Mouse (Mus musculus) hindbrain, embryonic 15.5 days (tissue): ENCODE data around the gene Igf1r. TPM values are rescaled to one million over a fixed set of nuclear protein-coding genes. Genes with fewer than 3 reads are reported as not detected.
A peak's percentile ranks its signal among the peaks of the same experiment; 100 is the strongest.

Experiments
- ATAC-seq: fragments of 200-750 bp; cut with Nextera tagmentation; 2 replicates; pipeline ENCODE4 v1.8.0; 2017; ENCODE audit warnings: low read depth, moderate number of reproducible peaks, moderate TSS enrichment; ENCODE audit not compliant: low FRiP score
- H3K27ac ChIP-seq: fragments of 300-500 bp; sonication (generic); replicated peaks from 2 replicates; pipeline ENCODE4 v1.5.1; 2015; ENCODE audit warnings: mild to moderate bottlenecking, inconsistent platforms
- H3K27me3 ChIP-seq: fragments of 300-500 bp; sonication (generic); 2 replicates; pipeline ENCODE4 v1.6.1; 2015; ENCODE audit warnings: control low read depth, inconsistent platforms
- H3K36me3 ChIP-seq: fragments of 300-500 bp; sonication (generic); 2 replicates; pipeline ENCODE4 v1.6.1; 2015; ENCODE audit warnings: control low read depth, inconsistent platforms
- H3K4me1 ChIP-seq: fragments of 300-500 bp; sonication (generic); replicated peaks from 2 replicates; pipeline ENCODE4 v1.6.1; 2015; ENCODE audit warnings: control low read depth, inconsistent platforms
- H3K4me2 ChIP-seq: fragments of 300-500 bp; sonication (generic); 2 replicates; pipeline ENCODE4 v1.6.1; 2015; ENCODE audit warnings: moderate library complexity, mild to moderate bottlenecking, inconsistent platforms
- H3K4me3 ChIP-seq: fragments of 300-500 bp; sonication (generic); 2 replicates; pipeline ENCODE4 v1.5.1; 2015; ENCODE audit warnings: mild to moderate bottlenecking, inconsistent platforms
- H3K9ac ChIP-seq: fragments of 300-500 bp; sonication (generic); 2 replicates; pipeline ENCODE4 v1.6.1; 2015; ENCODE audit warnings: inconsistent platforms
- H3K9me3 ChIP-seq: fragments of 300-500 bp; sonication (generic); 2 replicates; pipeline ENCODE4 v1.6.1; 2016; ENCODE audit warnings: control low read depth, inconsistent platforms
- WGBS: fragments of 180-500 bp; shearing (Covaris S2); methylation state at CpG from one replicate; pipeline ENCODE4 v1.1.7; 2015; 5-methylcytosine and 5-hydroxymethylcytosine counted together
- polyA plus RNA-seq: library from polyadenylated mRNA; unstranded; fragments of >200 nt; fragmentation: Nextera tagmentation; extraction: Ambion mirVana; gene quantifications from 2 replicates; pipeline ENCODE4 v1.2.1, GENCODE M21; 2015

The Igf1r gene
- 19.2 and 22.8 TPM in 2 replicates for polyA plus RNA-seq

DNA sequence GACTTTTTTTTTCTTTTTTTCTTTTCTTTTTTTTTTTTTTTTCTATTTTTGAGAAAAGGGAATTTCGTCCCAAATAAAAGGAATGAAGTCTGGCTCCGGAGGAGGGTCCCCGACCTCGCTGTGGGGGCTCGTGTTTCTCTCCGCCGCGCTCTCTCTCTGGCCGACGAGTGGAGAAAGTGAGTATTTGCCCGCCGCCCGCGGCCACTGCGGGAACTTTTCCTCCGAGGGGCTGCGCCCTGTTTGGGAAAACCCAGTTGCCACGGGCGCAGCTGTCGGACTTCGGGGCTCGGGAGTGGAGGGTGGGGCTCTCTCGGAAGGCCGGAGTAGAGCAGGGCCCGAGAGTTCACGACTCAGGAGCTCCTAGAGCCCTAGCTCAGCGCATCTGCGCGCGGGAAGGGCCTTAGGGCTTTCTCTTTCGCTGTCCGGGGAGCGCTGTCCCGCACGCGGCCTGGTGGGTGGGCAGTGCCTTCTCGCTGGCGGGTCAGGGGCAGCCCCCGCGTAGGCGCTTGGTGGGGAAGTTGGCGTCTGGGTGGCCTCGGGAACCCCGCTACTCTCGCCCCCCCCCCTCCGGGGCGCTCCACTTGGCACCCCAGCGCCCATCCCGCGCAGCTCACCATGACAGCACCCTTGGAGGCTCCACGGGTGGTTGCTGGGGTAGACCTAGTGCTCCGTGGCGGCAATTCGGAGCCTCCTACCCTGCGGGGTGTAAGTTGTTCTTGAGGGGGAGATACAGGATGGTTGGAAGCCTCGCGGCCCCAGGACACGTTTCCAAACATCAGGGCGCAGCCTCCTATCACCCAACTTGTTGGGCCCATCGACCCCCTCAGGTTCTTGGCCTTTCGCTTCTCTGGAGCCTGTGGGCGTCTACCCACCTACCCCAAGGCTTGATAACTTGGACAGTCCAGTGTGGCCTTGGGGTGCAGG, at the start of gene Igf1r:
Gene Igf1r (plus strand): TSS at position 51 of the 924 bp plus-strand sequence.
- Histone ChIP-seq H3K4me2 (peak within 1 kb of the TSS; percentile 84), H3K27ac (peak within 1 kb of the TSS; percentile 100), H3K36me3 (no peaks in the 10 kb centered on the region), H3K9ac (peak within 1 kb of the TSS; percentile 96), H3K9me3 (no peaks in the 10 kb centered on the region), H3K4me3 (peak within 1 kb of the TSS; percentile 78), H3K27me3 (no peaks in the 10 kb centered on the region), H3K4me1 (peaks cover 46% of the 10 kb centered on the region)
- ATAC-seq: no peak
- under 1% methylated on average over 62 of the region's 62 CpGs for WGBS

DNA sequence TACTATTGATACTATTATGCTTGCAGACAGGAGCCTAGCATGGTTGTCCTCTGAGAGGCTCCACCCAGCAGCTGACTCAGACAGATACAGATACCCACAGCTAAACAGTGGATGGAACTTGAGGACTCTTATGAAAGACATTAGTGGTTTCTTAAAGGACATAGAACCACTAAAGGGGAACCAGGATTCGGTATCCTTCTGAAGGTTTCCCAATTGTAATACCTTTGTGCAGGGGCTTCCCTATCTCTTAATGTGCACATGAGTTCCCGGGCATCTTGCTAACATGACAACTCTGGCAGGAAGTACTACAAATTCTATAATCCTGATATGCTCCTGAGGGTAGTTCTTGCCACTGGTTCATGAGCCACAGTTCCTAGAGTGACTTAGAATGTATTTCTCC, 46.3 kb upstream of the Igf1r start:
- Histone ChIP-seq H3K4me2 (no peak overlapping the region), H3K9me3 (no peaks in the 10 kb centered on the region), H3K27me3 (no peaks in the 10 kb centered on the region), H3K9ac (no peak overlapping the region), H3K4me3 (no peak overlapping the region), H3K27ac (no peak overlapping the region), H3K4me1 (0 out of 2 replicates have a peak, but pooled peaks cover 3% of the 10 kb centered on the region), H3K36me3 (no peaks in the 10 kb centered on the region)
- 85% methylated on average over 2 of the region's 2 CpGs for WGBS
- ATAC-seq: no peak

- H3K36me3 ChIP-seq: no peaks in the 10 kb centered on the region
- H3K27me3 ChIP-seq: no peaks in the 10 kb centered on the region
- WGBS: 81% methylated on average over 9 of the region's 9 CpGs
- ATAC-seq: no peak
- no peaks in the 10 kb centered on the region for H3K9me3 ChIP-seq
- no peak overlapping the region for H3K4me2 ChIP-seq
- no peak overlapping the region for H3K27ac ChIP-seq
- no peak overlapping the region for H3K9ac ChIP-seq
- H3K4me3 ChIP-seq: no peak overlapping the region
- 0 out of 2 replicates have a peak, but pooled peaks cover 3% of the 10 kb centered on the region for H3K4me1 ChIP-seq
These were observed 44.7 kb upstream of the Igf1r start for GRCm38 (mm10) chr7:67907786-67908400.

GRCm38 (mm10) chr7:67910528-67910927, 42.1 kb upstream of the Igf1r start:
- WGBS: 23% methylated on average over 10 of the region's 10 CpGs
- ATAC-seq: no peak

GRCm38 (mm10) chr7:67910947-67911346, 41.7 kb upstream of the Igf1r start:
- H3K27ac ChIP-seq: peak overlapping the region; percentile 42
- H3K4me2 ChIP-seq: peak overlapping the region; percentile 47
- H3K36me3 ChIP-seq: no peaks in the 10 kb centered on the region
- no peak overlapping the region for H3K9ac ChIP-seq
- H3K4me3 ChIP-seq: peak overlapping the region; percentile 10; the same call in 1 of the 2 replicates
- no peaks in the 10 kb centered on the region for H3K27me3 ChIP-seq
- 23% methylated on average over 3 of the region's 3 CpGs for WGBS
- H3K4me1 ChIP-seq: 0 out of 2 replicates have a peak, but pooled peaks cover 3% of the 10 kb centered on the region
- no peaks in the 10 kb centered on the region for H3K9me3 ChIP-seq
- ATAC-seq: no peak

More at GRCm38 (mm10) chr7:67910528-67910927, 42.1 kb upstream of the Igf1r start:
- Histone ChIP-seq H3K4me1 (0 out of 2 replicates have a peak, but pooled peaks cover 3% of the 10 kb centered on the region), H3K27me3 (no peaks in the 10 kb centered on the region), H3K36me3 (no peaks in the 10 kb centered on the region), H3K9me3 (no peaks in the 10 kb centered on the region), H3K27ac (peak overlapping the region; percentile 42; the same call in 1 of the 2 replicates), H3K4me2 (peak overlapping the region; percentile 47), H3K9ac (no peak overlapping the region), H3K4me3 (peak overlapping the region; percentile 10; the same call in 1 of the 2 replicates)

- Histone ChIP-seq H3K36me3 (no peaks in the 10 kb centered on the region), H3K4me2 (no peak overlapping the region), H3K27me3 (no peaks in the 10 kb centered on the region), H3K4me1 (0 out of 2 replicates have a peak, but pooled peaks cover 3% of the 10 kb centered on the region), H3K4me3 (no peak overlapping the region), H3K27ac (no peak overlapping the region), H3K9me3 (no peaks in the 10 kb centered on the region), H3K9ac (no peak overlapping the region)
- ATAC-seq: no peak
- 56% methylated on average over 6 of the region's 6 CpGs for WGBS
These were observed 40.8 kb upstream of the Igf1r start for GRCm38 (mm10) chr7:67911841-67912240.

- no peak overlapping the region for H3K4me3 ChIP-seq
- H3K27ac ChIP-seq: no peak overlapping the region
- no peak for ATAC-seq
- H3K9ac ChIP-seq: no peak overlapping the region
- H3K9me3 ChIP-seq: no peaks in the 10 kb centered on the region
- no peak overlapping the region for H3K4me2 ChIP-seq
- H3K36me3 ChIP-seq: no peaks in the 10 kb centered on the region
- H3K27me3 ChIP-seq: no peaks in the 10 kb centered on the region
- H3K4me1 ChIP-seq: no peaks in the 10 kb centered on the region
- 90% methylated on average over 8 of the region's 8 CpGs for WGBS
These were observed 35.7 kb upstream of the Igf1r start for GRCm38 (mm10) chr7:67916960-67917359.

- no peak overlapping the region for H3K27ac ChIP-seq
- 88% methylated on average over 2 of the region's 2 CpGs for WGBS
- no peak overlapping the region for H3K4me3 ChIP-seq
- no peaks in the 10 kb centered on the region for H3K36me3 ChIP-seq
- ATAC-seq: no peak
- H3K4me2 ChIP-seq: no peak overlapping the region
- H3K4me1 ChIP-seq: no peaks in the 10 kb centered on the region
- no peaks in the 10 kb centered on the region for H3K9me3 ChIP-seq
- no peaks in the 10 kb centered on the region for H3K27me3 ChIP-seq
- no peak overlapping the region for H3K9ac ChIP-seq
These were observed 34.9 kb upstream of the Igf1r start for GRCm38 (mm10) chr7:67917753-67918152.

DNA sequence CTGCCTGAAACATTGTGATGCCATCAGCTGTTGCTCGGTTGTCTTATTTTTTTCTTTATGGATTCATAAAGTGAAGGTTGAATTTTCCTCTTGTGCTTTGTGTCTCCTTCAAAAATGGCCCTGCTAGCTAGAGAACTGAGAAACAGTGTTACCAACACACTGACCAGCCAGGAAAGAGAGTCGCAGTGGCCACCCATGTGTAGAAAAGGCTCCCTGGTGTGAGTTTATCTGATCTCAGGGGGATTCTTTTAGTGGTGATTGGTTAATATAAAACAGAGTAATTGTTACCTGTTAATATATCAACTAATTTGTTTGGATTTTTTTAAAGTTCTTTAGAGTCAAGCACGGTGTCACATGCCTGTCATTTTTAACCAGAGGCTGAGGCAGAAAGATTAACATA, 33.2 kb upstream of the Igf1r start:
- no peaks in the 10 kb centered on the region for H3K27me3 ChIP-seq
- H3K4me2 ChIP-seq: no peak overlapping the region
- no peak overlapping the region for H3K27ac ChIP-seq
- ATAC-seq: no peak
- no peaks in the 10 kb centered on the region for H3K9me3 ChIP-seq
- no peaks in the 10 kb centered on the region for H3K4me1 ChIP-seq
- 53% methylated on average over 3 of the region's 3 CpGs for WGBS
- H3K4me3 ChIP-seq: no peak overlapping the region
- no peaks in the 10 kb centered on the region for H3K36me3 ChIP-seq
- no peak overlapping the region for H3K9ac ChIP-seq

- no peak overlapping the region for H3K27ac ChIP-seq
- no peaks in the 10 kb centered on the region for H3K9me3 ChIP-seq
- H3K4me2 ChIP-seq: no peak overlapping the region
- no peaks in the 10 kb centered on the region for H3K36me3 ChIP-seq
- no peaks in the 10 kb centered on the region for H3K27me3 ChIP-seq
- H3K9ac ChIP-seq: no peak overlapping the region
- WGBS: 60% methylated on average over 2 of the region's 2 CpGs
- no peaks in the 10 kb centered on the region for H3K4me1 ChIP-seq
- H3K4me3 ChIP-seq: no peak overlapping the region
- ATAC-seq: no peak
These were observed 28.4 kb upstream of the Igf1r start for GRCm38 (mm10) chr7:67924215-67924614.

DNA sequence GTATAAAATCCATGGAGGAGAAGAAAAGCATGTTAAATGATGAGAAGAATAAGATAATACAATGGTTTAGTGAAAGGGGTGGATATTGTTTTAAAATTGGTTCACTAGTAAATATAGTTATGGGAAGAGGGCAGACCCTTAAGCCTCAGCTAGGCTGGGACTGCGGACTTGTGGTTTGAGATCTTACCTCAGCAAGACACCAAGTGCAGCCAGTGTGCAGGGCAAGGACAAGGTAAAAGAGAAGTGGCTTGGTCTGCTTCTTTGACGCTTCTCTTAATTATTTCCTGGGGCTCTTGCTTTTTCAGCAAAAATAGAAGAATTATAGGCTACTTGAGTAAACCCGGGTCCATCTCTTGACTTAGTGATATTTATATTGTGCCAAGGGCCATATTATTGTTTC, 22.5 kb upstream of the Igf1r start:
- H3K9ac ChIP-seq: no peak overlapping the region
- no peaks in the 10 kb centered on the region for H3K4me1 ChIP-seq
- H3K27me3 ChIP-seq: no peaks in the 10 kb centered on the region
- ATAC-seq: no peak
- no peak overlapping the region for H3K4me2 ChIP-seq
- no peak overlapping the region for H3K4me3 ChIP-seq
- no peak overlapping the region for H3K27ac ChIP-seq
- H3K9me3 ChIP-seq: no peaks in the 10 kb centered on the region
- WGBS: 88% methylated on average over 3 of the region's 3 CpGs
- H3K36me3 ChIP-seq: no peaks in the 10 kb centered on the region

DNA sequence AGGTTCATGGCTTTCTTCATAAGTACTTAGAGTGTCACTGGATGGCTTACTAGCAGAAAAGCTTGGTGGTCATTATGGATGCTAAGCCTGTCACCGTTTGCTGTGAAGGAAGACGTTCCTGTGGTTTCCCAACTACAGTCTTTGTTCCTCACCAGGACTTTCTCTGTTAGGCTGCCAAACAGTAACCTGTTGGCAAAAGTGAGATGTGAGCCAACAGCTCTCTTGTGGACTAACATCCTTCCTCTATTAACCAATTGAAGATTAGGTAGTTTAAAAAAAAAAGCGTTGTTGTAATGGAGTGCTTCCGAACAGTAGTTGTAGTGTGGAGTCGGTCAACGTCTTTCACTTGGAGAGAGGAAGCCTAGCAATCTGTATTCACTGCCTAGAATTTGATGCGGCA, 15.8 kb upstream of the Igf1r start:
- no peaks in the 10 kb centered on the region for H3K4me1 ChIP-seq
- no peak for ATAC-seq
- no peaks in the 10 kb centered on the region for H3K27me3 ChIP-seq
- H3K27ac ChIP-seq: no peak overlapping the region
- H3K9me3 ChIP-seq: no peaks in the 10 kb centered on the region
- WGBS: 83% methylated on average over 7 of the region's 7 CpGs
- H3K9ac ChIP-seq: no peak overlapping the region
- H3K4me2 ChIP-seq: no peak overlapping the region
- no peak overlapping the region for H3K4me3 ChIP-seq
- no peaks in the 10 kb centered on the region for H3K36me3 ChIP-seq
